Mouse (Mus musculus) adrenal gland, adult 18-20 months (tissue): Measurements from ENCODE around the gene Cops8. TPM values are rescaled to one million over a fixed set of nuclear protein-coding genes. Genes with fewer than 3 reads are reported as not detected.

Experiments
- DNase-seq, 2 experiments: peaks; one replicate each; pipeline ENCODE4 v3.0.0; 2021 to 2022; ENCODE audit warnings: low spot score in 2 of 2
- total RNA-seq, 2 experiments: library from RNA; stranded (reverse); gene quantifications; 1 replicate in 1 of 2; 2 replicates in 1 of 2; pipeline ENCODE4 v1.2.3; 2021

Cops8 gene
- total RNA-seq, 2 experiments from 2014 or later: 83.9 to 84.4 TPM

DNA sequence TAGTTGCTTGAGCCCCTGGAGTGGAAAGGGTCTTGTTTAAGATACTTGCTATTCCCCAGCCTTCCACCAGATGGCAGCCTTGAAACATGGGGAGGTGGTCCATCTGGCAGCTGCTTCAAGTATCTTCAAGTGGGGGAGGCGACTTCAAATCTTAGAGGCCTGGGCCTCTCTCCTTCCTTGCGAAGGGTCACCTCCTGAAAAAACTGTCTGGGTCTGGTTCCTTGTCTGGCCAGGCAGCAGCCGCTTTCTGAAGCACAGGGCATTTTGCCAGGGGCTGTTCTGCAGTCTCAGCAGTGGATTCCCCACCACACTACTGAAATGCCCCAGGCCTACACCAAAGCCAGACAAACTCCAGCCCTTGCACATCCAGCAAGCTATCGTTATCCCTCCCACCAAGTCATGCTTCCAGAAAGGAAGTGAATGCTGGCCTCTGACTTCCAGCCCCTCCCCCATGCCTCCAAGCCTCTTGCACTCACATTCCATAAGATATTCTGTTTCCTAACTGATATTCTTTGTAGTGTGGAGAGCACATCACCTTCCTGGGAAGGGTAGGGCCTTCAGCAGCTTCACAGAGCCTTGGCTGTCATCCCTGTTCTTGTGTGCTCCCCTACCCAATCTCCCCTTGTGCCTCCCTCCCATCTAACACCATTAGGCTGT lies 48.1 kb downstream of the Cops8 start:
- peak; percentile 64 to 69 for DNase-seq

DNA sequence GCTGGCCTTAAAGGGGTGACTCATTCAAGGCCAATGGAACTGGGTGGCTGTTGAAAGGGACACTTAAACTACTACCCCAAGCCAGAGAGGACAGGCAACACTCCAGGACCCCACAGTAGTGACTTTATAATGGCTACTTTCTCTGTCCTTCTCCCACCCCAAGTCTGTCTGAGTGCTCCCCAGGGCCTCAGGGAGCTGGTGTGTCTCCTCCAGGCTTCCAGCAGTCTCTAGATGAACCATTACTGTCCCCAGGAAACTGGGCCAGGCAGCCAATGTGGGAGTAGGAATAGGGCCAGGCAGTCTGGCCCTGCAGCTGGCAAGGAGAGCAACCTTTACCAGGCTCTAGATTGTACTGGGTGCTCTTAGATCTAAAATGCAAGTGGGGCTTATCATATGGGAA lies 49.0 kb downstream of the Cops8 start:
- DNase-seq: no peak

DNA sequence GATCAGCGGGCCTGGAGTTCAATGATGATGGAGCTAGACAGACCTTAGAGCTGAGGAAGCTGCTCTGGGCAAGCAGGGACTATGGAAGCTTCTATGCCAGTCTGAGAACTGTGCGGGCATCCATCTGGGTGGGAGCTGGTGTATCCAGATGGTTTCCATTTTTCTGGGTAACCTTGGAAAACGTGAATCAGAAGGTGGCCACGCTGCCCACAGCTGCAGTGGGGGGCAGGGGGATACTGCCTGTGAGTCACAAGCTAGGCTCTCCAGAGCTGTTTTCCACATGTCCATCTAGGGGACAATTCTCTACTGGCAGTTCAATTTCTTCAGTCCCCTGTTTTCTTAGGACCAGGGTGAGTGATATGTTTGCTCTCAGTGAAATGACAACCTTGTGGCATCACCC lies 49.8 kb downstream of the Cops8 start:
- no peak for DNase-seq

DNA sequence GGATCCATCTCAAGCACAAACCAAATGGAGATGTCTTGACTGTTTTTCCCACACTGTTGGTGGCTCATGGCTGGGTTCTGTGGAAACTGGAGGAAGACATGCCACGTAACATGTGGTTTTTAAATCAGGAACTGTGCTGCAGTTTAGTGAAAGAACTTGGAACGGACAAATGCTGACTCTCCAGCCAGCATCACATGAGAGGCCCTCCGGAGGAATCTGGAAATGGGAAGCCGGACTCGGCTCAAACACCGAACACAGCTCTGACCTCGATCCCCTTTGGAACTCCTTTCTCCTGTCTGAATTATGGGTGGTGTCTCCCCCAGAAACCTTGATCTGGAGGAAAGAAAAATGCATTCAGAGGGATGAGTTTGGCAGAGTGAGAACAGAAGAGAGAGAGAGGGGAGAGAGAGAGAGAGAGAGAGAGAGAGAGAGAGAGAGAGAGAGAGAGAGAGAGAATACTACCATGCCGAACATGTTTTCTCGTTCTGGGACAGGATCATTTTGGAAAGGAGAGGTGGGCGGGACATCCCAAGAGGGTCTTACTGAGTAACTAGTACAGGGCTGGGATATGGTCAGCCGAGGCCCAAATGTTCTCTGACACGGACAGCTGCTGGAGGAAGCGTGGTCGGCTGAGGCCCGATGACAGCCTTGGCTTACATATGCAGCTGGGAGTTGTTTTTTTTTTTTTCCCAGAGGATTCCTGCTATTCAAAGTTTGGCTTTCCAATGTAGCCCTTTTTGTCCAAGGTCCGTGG lies 53.9 kb downstream of the Cops8 start:
- DNase-seq: no peak

DNA sequence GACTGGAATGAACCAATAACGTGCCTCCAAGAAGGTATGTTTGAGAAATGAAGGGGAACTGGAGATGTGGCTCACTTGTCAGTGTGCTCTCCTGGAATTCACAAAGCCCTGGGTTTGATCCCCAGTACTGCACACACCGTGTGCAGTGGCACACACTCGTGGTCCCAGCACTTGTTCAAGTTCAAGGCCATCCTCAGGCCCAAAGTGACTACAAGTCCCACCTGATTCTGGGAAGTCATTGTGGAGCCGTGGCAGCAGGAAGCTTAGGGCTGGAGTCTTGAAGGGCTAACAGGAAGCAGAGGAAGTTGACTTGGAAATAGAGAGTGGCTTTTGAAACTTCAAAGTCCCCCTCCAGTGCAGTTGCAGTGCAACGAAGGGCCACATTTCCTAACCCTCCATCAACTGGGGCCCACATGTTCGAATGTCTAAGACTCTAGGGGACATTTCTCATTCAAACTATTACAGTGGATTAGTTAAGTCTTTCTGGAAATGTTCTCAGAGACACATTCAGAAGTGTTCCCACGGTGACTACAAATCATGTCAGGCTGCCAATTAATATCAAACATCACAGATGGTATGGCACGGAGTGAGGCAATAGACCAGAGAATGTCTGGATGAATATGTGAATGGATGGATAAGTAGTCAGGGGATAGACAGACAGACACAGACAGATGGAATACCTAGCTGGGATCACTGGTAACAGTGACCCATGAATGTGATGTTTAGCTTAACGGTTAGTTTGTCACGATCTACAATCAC lies 54.7 kb downstream of the Cops8 start:
- no peak for DNase-seq

DNA sequence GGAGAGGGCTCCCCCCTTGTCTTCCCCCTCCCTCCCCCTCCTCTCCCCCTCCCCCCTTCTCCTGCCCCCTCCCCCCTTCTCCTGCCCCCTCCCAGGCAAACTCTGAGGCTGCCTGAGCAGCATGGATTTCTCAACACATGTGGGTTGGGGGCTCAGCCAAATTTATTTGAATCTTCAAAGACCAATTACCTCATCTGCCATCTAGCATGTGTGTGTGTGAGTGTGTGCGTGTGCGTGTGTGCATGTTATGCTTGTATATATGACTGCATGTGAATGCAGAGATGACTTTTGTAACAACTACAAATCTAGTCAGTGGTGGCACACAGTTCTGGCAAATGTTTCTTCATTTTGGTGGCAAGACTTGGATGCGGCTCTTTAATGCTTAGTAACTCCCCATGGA lies 55.8 kb downstream of the Cops8 start:
- DNase-seq: no peak

DNA sequence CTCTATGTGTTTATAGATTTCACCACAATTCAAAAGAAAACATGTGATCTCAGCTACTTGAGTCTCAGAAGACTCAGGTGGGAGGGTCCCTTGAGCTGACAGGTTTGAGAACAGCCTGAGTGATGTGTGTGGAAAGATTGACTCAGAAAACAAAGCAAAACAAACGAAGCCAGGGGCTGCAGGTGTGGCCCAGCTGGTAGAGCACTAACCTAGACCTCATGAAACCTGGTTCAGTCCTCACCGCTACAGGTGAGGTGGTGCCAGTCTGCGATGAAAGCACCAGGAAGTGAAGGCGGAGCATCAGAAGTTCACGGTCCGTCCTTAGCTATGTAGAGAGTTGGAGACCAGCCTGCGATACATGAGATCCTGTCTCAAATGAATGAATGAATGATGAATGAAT lies 57.4 kb downstream of the Cops8 start:
- DNase-seq: no peak

DNA sequence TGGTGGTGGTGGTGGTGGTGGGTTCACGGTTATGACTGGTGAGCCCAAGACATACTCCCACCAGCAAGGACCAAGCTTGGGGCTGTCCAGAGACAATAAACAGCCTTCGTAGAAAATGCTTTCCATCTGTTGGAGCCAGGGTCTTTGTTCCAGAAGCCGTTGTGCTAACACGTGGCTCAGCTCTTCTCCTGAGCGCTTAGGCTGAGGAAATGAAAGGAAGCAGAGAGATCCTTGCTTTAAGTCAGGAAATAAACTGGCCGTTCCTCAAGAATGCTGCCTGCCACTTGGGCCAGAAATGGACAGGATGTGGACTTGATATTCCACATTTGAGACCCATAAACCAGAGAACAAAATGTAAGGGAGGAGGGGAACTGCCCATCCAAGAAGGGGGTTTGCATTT lies 59.7 kb downstream of the Cops8 start:
- DNase-seq: no peak

Other genes with a start within 250 kb of the Cops8 start
- 10 to 100 TPM; 13.6 to 21.0 TPM for gene Col6a3, start 241.0 kb downstream of the Cops8 start, total RNA-seq